Mouse (Mus musculus): ENCODE data around the gene Gm3893.
"Not testable (repeated sequence)": the region's sequence is repeated elsewhere in the genome, so short reads cannot be mapped to it uniquely, and the experiment has no call there.

The Gm3893 gene

GRCm38 (mm10) chr4:42090907-42091306 lies at the start of gene Gm3893:
Gene Gm3893, plus strand, starts transcription at chr4:42091207.
- DNase-seq: not testable (repeated sequence)

DNA sequence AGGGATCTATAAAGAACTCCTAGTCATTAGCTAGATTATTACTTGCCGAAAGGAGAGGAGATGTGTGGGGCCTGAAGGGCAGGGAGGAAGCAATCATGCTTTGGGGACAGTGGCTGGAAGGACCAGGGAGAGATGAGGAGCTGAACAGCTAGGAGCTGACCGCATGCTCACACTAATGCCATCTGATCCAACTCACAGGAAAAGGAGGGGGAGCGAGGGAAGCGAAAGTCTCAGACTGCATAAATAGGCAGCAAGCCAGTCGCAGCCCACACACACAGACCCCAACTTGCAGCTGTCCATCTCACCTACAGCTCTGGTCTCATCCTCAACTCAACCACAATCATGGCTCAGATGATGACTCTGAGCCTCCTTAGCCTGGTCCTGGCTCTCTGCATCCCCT lies 23.5 kb downstream of the Gm3893 start, which contains the start of gene Gm13304:
Gm13304 (plus strand) TSS at position 301 of the 400 bp plus-strand sequence.
- DNase-seq: not testable (repeated sequence)
